Mouse (Mus musculus): ENCODE measurements around the gene Tmem203. TPM values are rescaled to one million over a fixed set of nuclear protein-coding genes. Genes with fewer than 3 reads are reported as not detected.
A peak's percentile ranks its signal among the peaks of the same experiment; 100 is the strongest.

Tmem203 gene
- polyA plus RNA-seq, 1 experiment from 2014 or later, result 25.1 TPM

DNA sequence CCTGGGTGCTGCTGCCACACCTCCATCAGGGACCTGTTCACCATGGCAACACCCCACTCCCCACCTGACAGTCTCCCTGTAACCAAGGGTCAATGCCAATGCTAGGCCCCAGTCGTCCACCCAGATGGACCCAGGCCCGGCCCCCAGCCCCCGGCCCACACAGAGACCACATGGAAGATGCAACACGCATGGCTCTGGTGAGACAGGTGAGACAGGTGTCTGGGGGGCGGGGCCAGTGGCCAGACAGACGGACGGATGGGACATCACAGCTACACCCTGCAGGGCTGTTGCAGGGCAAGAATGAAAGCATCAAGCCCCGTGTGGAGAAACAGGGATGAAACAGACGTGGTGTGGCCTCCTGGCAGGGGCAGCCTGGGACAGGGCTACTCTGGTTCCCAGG is 38.5 kb downstream of the Tmem203 start:
- no peak for ATAC-seq (ENCODE audit: insufficient read depth, low FRiP score, low read depth)
- Histone ChIP-seq H3K36me3 (no peaks in the 10 kb centered on the region), H3K4me2 (no peak overlapping the region), H3K4me1 (peaks cover 33% of the 10 kb centered on the region), H3K9ac (no peak overlapping the region), H3K27me3 (replicated peaks) (peaks cover 54% of the 10 kb centered on the region), H3K27ac (no peak overlapping the region), H3K4me3 (replicated peaks) (no peak overlapping the region), H3K9me3 (no peaks in the 10 kb centered on the region)
- WGBS, result 66% methylated on average over 9 of the region's 9 CpGs

DNA sequence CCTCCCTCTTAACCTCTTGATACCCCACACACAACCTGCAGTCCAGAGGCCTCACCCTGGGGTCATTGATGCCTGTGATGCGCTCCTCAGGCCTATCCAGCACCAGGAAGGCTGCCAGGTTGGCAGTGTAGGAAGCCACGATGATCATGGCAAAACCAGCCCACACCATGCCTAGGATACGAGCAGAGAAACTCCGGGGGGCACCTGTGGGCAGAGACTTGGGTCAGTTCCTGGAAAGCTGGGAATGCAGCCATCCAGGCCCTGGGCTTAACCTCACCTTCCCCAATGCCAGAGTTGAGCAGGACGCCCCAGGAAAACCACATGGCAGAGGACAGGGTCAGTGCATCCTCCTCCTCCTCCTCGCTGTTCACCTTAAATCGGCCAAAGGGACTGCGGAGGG is 41.9 kb downstream of the Tmem203 start:
- H3K27me3 ChIP-seq (replicated peaks), result peaks cover 20% of the 10 kb centered on the region

DNA sequence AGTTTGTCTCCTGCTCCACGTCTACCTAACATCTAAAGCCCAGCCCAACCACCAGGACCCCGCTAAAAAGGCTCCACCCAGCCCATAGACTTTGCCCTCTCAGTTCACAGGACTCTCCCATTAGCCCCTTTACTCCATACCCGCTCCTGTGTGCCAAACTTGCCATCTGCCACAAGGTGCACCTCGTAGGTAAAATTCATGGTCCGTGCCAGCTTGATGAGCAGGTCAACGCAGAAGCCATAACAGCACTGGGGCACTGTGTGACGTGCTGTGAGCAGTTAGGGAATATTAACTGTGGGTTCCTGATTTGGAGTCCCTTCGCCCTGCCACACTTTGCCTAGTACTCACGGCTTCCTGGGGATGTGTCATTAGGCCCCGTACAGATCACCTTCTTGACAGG is 42.8 kb downstream of the Tmem203 start:
- no peak for ATAC-seq (ENCODE audit: insufficient read depth, low FRiP score, low read depth)
- no peaks in the 10 kb centered on the region for H3K36me3 ChIP-seq

More for the DNA sequence above, 41.9 kb downstream of the Tmem203 start:
- H3K9ac ChIP-seq, result no peak overlapping the region
- H3K36me3 ChIP-seq, result no peaks in the 10 kb centered on the region
- no peak for ATAC-seq (ENCODE audit: insufficient read depth, low FRiP score, low read depth)
- H3K4me1 ChIP-seq, result peaks cover 9% of the 10 kb centered on the region
- no peak overlapping the region for H3K27ac ChIP-seq
- 77% methylated on average over 8 of the region's 8 CpGs for WGBS
- H3K4me2 ChIP-seq, result no peak overlapping the region
- no peaks in the 10 kb centered on the region for H3K9me3 ChIP-seq
- no peak overlapping the region for H3K4me3 ChIP-seq (replicated peaks)

DNA sequence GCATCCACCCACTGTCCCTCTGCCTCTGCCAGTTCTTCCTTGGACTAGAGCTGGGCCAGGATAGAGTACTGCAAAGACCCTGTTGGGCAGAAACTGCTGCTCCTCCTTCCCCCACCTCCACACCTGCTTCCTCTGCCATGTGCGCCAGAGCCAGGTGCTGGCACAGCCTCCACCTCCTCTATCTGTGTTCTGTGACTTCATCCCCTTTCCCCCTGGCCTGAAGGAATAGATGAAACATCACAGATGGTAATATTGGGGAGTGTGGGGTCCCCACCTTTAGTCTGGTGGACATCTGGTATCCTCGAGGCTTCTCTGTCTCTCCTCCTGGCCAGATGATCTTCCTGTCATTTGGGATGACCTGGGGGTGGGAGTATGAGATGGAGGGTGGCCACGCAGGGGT is 48.2 kb downstream of the Tmem203 start:
- H3K4me2 ChIP-seq, result no peak overlapping the region
- no peak overlapping the region for H3K27ac ChIP-seq
- no peaks in the 10 kb centered on the region for H3K36me3 ChIP-seq
- no peak overlapping the region for H3K4me3 ChIP-seq (replicated peaks)
- H3K9ac ChIP-seq, result no peak overlapping the region
- H3K9me3 ChIP-seq, result no peaks in the 10 kb centered on the region
- peaks cover 41% of the 10 kb centered on the region for H3K27me3 ChIP-seq (replicated peaks)
- ATAC-seq (ENCODE audit: insufficient read depth, low FRiP score, low read depth), result no peak
- peaks cover 10% of the 10 kb centered on the region; the same call in 1 of the 2 replicates for H3K4me1 ChIP-seq
- WGBS, result 65% methylated on average over 3 of the region's 3 CpGs

More for the DNA sequence above, 42.8 kb downstream of the Tmem203 start:
- no peak overlapping the region for H3K4me2 ChIP-seq
- WGBS, result 72% methylated on average over 10 of the region's 10 CpGs
- H3K27me3 ChIP-seq (replicated peaks), result peaks cover 16% of the 10 kb centered on the region; the same call in 1 of the 2 replicates
- H3K9me3 ChIP-seq, result no peaks in the 10 kb centered on the region
- H3K4me1 ChIP-seq, result no peaks in the 10 kb centered on the region
- H3K9ac ChIP-seq, result no peak overlapping the region
- H3K4me3 ChIP-seq (replicated peaks), result no peak overlapping the region
- no peak overlapping the region for H3K27ac ChIP-seq

DNA sequence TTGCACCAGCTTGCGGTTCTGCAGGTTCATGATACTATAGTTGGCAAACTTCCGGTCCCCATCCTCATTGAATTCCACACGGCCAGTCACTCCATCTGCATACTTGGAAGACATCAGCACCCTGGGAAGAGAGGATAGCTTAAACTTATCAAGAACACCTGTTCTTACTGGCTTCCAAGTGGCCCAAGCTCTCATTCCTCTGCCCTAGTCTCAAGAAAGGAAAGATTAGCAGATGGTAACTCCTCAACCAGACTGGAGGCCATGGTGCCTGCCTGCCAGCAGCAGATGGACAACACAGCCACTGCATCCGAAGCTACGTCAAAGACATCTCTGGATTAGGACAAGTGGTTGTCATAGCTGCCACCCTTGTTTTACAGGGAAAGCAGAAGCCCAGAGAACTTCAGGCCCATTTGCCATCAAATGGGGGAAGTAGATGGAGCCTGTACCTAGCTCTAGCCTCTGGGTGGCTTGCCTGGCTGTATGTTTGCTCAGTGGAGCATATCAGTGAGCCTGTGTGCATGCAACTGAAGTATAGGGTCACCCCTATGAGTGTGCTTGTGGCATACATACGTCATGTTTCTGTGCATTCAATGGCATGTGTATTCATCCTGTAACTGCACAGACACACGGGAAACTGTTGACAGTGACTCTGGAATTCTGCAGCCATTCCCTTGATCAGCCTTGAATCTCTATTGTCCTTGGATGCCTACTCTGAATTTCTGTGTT is 48.9 kb downstream of the Tmem203 start:
- H3K4me2 ChIP-seq, result peak overlapping the region; percentile 95
- no peak overlapping the region for H3K9ac ChIP-seq
- peaks cover 10% of the 10 kb centered on the region; the same call in 1 of the 2 replicates for H3K4me1 ChIP-seq
- no peaks in the 10 kb centered on the region for H3K9me3 ChIP-seq
- H3K36me3 ChIP-seq, result no peaks in the 10 kb centered on the region
- ATAC-seq (ENCODE audit: insufficient read depth, low FRiP score, low read depth), result no peak
- WGBS, result 63% methylated on average over 7 of the region's 7 CpGs
- H3K27me3 ChIP-seq (replicated peaks), result peaks cover 47% of the 10 kb centered on the region
- H3K27ac ChIP-seq, result no peak overlapping the region
- H3K4me3 ChIP-seq (replicated peaks), result peak overlapping the region; percentile 45; the same call in 1 of the 2 replicates

DNA sequence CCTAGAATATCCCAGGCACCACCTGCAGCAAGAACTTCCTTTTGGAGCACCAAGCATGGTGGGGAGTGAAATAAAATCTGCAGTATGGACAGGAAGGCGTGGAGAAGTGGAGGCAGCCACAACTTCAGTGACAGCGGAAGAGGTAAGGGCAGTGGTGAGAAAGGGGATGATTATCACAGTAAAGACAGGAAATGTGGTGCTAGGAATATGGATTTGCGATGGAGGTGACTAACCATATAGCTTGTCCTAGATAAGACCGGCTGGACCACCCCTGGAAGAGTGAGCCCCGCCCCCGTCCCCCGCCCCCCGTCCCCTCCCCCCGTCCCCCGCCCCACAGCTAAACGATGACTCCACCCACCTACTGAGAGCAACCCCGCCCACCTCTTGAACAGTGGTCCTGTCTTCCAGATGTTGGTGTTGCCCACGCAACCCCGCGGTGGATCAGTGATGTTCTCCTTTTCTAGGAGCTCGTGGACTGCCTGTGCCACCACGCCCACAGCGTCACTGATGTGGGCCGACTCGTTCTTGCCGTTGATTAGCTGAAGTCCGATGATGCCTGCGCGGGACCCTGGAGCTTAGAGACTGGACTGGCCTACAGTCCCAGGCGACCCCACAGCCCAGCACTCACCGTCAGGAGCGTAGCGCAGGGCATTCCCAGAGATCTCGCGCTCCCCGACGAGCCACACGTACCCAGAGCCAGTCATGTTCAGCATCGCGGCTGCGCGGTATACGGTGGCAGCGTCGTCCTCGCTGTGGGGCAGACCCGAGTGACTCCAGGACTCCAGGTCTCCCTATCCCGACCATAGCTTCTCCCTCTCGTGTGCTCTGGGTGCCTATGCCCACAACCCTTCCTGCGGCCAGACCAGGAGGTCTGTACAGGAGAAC is 49.7 kb downstream of the Tmem203 start:
- Histone ChIP-seq H3K27me3 (replicated peaks) (peaks cover 48% of the 10 kb centered on the region), H3K4me2 (peak overlapping the region; percentile 95), H3K36me3 (no peaks in the 10 kb centered on the region), H3K27ac (no peak overlapping the region), H3K4me1 (peaks cover 10% of the 10 kb centered on the region; the same call in 1 of the 2 replicates), H3K4me3 (replicated peaks) (peak overlapping the region; percentile 45), H3K9me3 (no peaks in the 10 kb centered on the region), H3K9ac (0 out of 2 replicates have a peak overlapping the region, but pooled peaks have one; percentile 7)
- WGBS, result 2% methylated on average over 40 of the region's 45 CpGs
- ATAC-seq (ENCODE audit: insufficient read depth, low FRiP score, low read depth), result peak; percentile 56

Other genes starting within 250 kb of the Tmem203 start
- gene Nsmf, start 201.1 kb upstream of the Tmem203 start, polyA plus RNA-seq (2015; fragmentation: Nextera tagmentation; extraction: Ambion mirVana), result 59.8 and 63.7 TPM in 2 replicates
- gene Entpd8, start 175.1 kb upstream of the Tmem203 start, polyA plus RNA-seq (2015; fragmentation: Nextera tagmentation; extraction: Ambion mirVana), result 2.5 and 2.8 TPM in 2 replicates
- gene Noxa1, start 160.3 kb upstream of the Tmem203 start, polyA plus RNA-seq (2015; fragmentation: Nextera tagmentation; extraction: Ambion mirVana), result 11.4 and 16.1 TPM in 2 replicates
- gene Nrarp, start 74.7 kb upstream of the Tmem203 start, polyA plus RNA-seq (2015; fragmentation: Nextera tagmentation; extraction: Ambion mirVana), result 16.9 and 17.1 TPM in 2 replicates
- 15.5 and 17.2 TPM in 2 replicates for gene Tor4a, start 58.6 kb upstream of the Tmem203 start, polyA plus RNA-seq (2015; fragmentation: Nextera tagmentation; extraction: Ambion mirVana)
- gene Nelfb, start 44.0 kb upstream of the Tmem203 start, polyA plus RNA-seq (2015; fragmentation: Nextera tagmentation; extraction: Ambion mirVana), result 105 and 106 TPM in 2 replicates
- gene Stpg3, start 40.8 kb upstream of the Tmem203 start, polyA plus RNA-seq (2015; fragmentation: Nextera tagmentation; extraction: Ambion mirVana), result 0.18 TPM in 1 of 2 replicates, not detected in the other
- gene Fam166a, start 36.7 kb upstream of the Tmem203 start, polyA plus RNA-seq (2015; fragmentation: Nextera tagmentation; extraction: Ambion mirVana), result 0.92 and 1.5 TPM in 2 replicates
- gene Tubb4b, start 30.7 kb upstream of the Tmem203 start, polyA plus RNA-seq (2015; fragmentation: Nextera tagmentation; extraction: Ambion mirVana), result 607 and 620 TPM in 2 replicates
- gene Slc34a3, start 21.1 kb upstream of the Tmem203 start, polyA plus RNA-seq (2015; fragmentation: Nextera tagmentation; extraction: Ambion mirVana), result 0.65 and 0.86 TPM in 2 replicates
- 0.10 and 0.13 TPM in 2 replicates for gene Rnf224, start 18.7 kb upstream of the Tmem203 start, polyA plus RNA-seq (2015; fragmentation: Nextera tagmentation; extraction: Ambion mirVana)
- gene Rnf208, start 13.2 kb upstream of the Tmem203 start, polyA plus RNA-seq (2015; fragmentation: Nextera tagmentation; extraction: Ambion mirVana), result 13.7 and 13.8 TPM in 2 replicates
- 7.9 and 22.2 TPM in 2 replicates for gene Cysrt1, start 13.0 kb upstream of the Tmem203 start, polyA plus RNA-seq (2015; fragmentation: Nextera tagmentation; extraction: Ambion mirVana)
- 5.7 and 7.2 TPM in 2 replicates for gene AL732309.1, start 8.6 kb upstream of the Tmem203 start, polyA plus RNA-seq (2015; fragmentation: Nextera tagmentation; extraction: Ambion mirVana)
- 16.8 and 17.7 TPM in 2 replicates for gene Tprn, start 7.2 kb downstream of the Tmem203 start, polyA plus RNA-seq (2015; fragmentation: Nextera tagmentation; extraction: Ambion mirVana)
- 209 TPM in 2 replicates for gene Ssna1, start 17.0 kb downstream of the Tmem203 start, polyA plus RNA-seq (2015; fragmentation: Nextera tagmentation; extraction: Ambion mirVana)
- gene Anapc2, start 17.0 kb downstream of the Tmem203 start, polyA plus RNA-seq (2015; fragmentation: Nextera tagmentation; extraction: Ambion mirVana), result 108 and 114 TPM in 2 replicates
- not detected in 2 replicates for gene Tmem210, start 32.7 kb downstream of the Tmem203 start, polyA plus RNA-seq (2015; fragmentation: Nextera tagmentation; extraction: Ambion mirVana)
- gene Lrrc26, start 34.5 kb downstream of the Tmem203 start, polyA plus RNA-seq (2015; fragmentation: Nextera tagmentation; extraction: Ambion mirVana), result 4.4 and 6.9 TPM in 2 replicates
- gene Grin1, start 63.7 kb downstream of the Tmem203 start, polyA plus RNA-seq (2015; fragmentation: Nextera tagmentation; extraction: Ambion mirVana), result 1.3 and 1.9 TPM in 2 replicates
- 46.4 and 54.6 TPM in 2 replicates for gene Man1b1, start 76.9 kb downstream of the Tmem203 start, polyA plus RNA-seq (2015; fragmentation: Nextera tagmentation; extraction: Ambion mirVana)
- 21.5 and 22.6 TPM in 2 replicates for gene Dpp7, start 100.9 kb downstream of the Tmem203 start, polyA plus RNA-seq (2015; fragmentation: Nextera tagmentation; extraction: Ambion mirVana)
- 41.1 and 46.1 TPM in 2 replicates for gene Uap1l1, start 110.2 kb downstream of the Tmem203 start, polyA plus RNA-seq (2015; fragmentation: Nextera tagmentation; extraction: Ambion mirVana)
- gene Sapcd2, start 116.9 kb downstream of the Tmem203 start, polyA plus RNA-seq (2015; fragmentation: Nextera tagmentation; extraction: Ambion mirVana), result 37.6 and 41.7 TPM in 2 replicates
- 10.1 and 13.0 TPM in 2 replicates for gene Entpd2, start 140.4 kb downstream of the Tmem203 start, polyA plus RNA-seq (2015; fragmentation: Nextera tagmentation; extraction: Ambion mirVana)
- gene Npdc1, start 143.9 kb downstream of the Tmem203 start, polyA plus RNA-seq (2015; fragmentation: Nextera tagmentation; extraction: Ambion mirVana), result 47.0 and 49.6 TPM in 2 replicates
- 0.17 and 0.30 TPM in 2 replicates for gene Fut7, start 167.8 kb downstream of the Tmem203 start, polyA plus RNA-seq (2015; fragmentation: Nextera tagmentation; extraction: Ambion mirVana)
- 3.9 and 4.8 TPM in 2 replicates for gene Abca2, start 173.3 kb downstream of the Tmem203 start, polyA plus RNA-seq (2015; fragmentation: Nextera tagmentation; extraction: Ambion mirVana)
- gene Clic3, start 201.4 kb downstream of the Tmem203 start, polyA plus RNA-seq (2015; fragmentation: Nextera tagmentation; extraction: Ambion mirVana), result 11.9 and 26.5 TPM in 2 replicates
- gene Paxx, start 205.7 kb downstream of the Tmem203 start, polyA plus RNA-seq (2015; fragmentation: Nextera tagmentation; extraction: Ambion mirVana), result 35.3 and 37.4 TPM in 2 replicates
- 6.8 and 7.5 TPM in 2 replicates for gene Ptgds, start 214.6 kb downstream of the Tmem203 start, polyA plus RNA-seq (2015; fragmentation: Nextera tagmentation; extraction: Ambion mirVana)
- not detected in 2 replicates for gene Lcn12, start 238.5 kb downstream of the Tmem203 start, polyA plus RNA-seq (2015; fragmentation: Nextera tagmentation; extraction: Ambion mirVana)
- gene Fbxw5, start 245.3 kb downstream of the Tmem203 start, polyA plus RNA-seq (2015; fragmentation: Nextera tagmentation; extraction: Ambion mirVana), result 64.4 and 71.4 TPM in 2 replicates
- 8.3 and 8.6 TPM in 2 replicates for gene C8g, start 246.3 kb downstream of the Tmem203 start, polyA plus RNA-seq (2015; fragmentation: Nextera tagmentation; extraction: Ambion mirVana)